Mouse (Mus musculus) ES-E14 (cell line): ENCODE data around the gene Macf1. TPM values are rescaled to one million over a fixed set of nuclear protein-coding genes. Genes with fewer than 3 reads are reported as not detected.

Experiments
- DNase-seq: peaks from one replicate; pipeline ENCODE4 v3.0.0-alpha.2; 2013; ENCODE audit warnings: low read depth, low spot score
- H3K27ac ChIP-seq: 2 replicates; pipeline ENCODE4 v1.5.1; 2012; ENCODE audit warnings: low read depth, mild to moderate bottlenecking, low read length, moderate library complexity, mixed read lengths; ENCODE audit not compliant: poor library complexity, insufficient read depth, severe bottlenecking
- H3K36me3 ChIP-seq: 2 replicates; pipeline ENCODE4 v1.6.1; 2012; ENCODE audit warnings: mild to moderate bottlenecking, low read length, moderate library complexity, mixed read lengths; ENCODE audit not compliant: control insufficient read depth, poor library complexity, insufficient read depth, severe bottlenecking
- H3K4me1 ChIP-seq, 2 experiments: fragments of 150-350 bp in 1 of 2; sonication (generic) in 1 of 2; 2 replicates each; pipeline ENCODE4 v1.6.1; 2012; ENCODE audit warnings: low read length in 2 of 2, mild to moderate bottlenecking in 1 of 2, mixed read lengths in 1 of 2; ENCODE audit not compliant: control insufficient read depth in 2 of 2, insufficient read depth in 2 of 2, poor library complexity in 1 of 2
- H3K4me3 ChIP-seq, 2 experiments: fragments of 150-350 bp in 1 of 2; sonication (generic) in 1 of 2; 2 replicates each; pipeline ENCODE4 v1.5.1; 2012; ENCODE audit warnings: low read length in 2 of 2, low read depth in 1 of 2, mild to moderate bottlenecking in 1 of 2, mixed read lengths in 1 of 2; ENCODE audit not compliant: insufficient read depth in 1 of 2, poor library complexity in 1 of 2, severe bottlenecking in 1 of 2
- H3K9ac ChIP-seq: 2 replicates; pipeline ENCODE4 v1.6.1; 2012; ENCODE audit warnings: low read depth, mild to moderate bottlenecking, low read length, mixed read lengths; ENCODE audit not compliant: poor library complexity, insufficient read depth, severe bottlenecking
- H3K9me3 ChIP-seq: fragments of 150-350 bp; sonication (generic); 2 replicates; pipeline ENCODE4 v1.6.1; 2012; ENCODE audit warnings: low read depth, mild to moderate bottlenecking, low read length; ENCODE audit not compliant: control insufficient read depth, insufficient read depth
- CHD2 ChIP-seq: IDR thresholded peaks from 2 replicates; pipeline ENCODE4 v1.6.1; 2014; ENCODE audit warnings: mild to moderate bottlenecking, low read depth, low read length, inconsistent platforms
- HCFC1 ChIP-seq: IDR thresholded peaks from 2 replicates; pipeline ENCODE4 v1.6.1; 2012; ENCODE audit warnings: low read length, inconsistent platforms, borderline replicate concordance; ENCODE audit not compliant: insufficient read depth
- MAFK ChIP-seq: IDR thresholded peaks from 2 replicates; pipeline ENCODE4 v1.6.1; 2014; ENCODE audit warnings: mild to moderate bottlenecking, low read depth, low read length, inconsistent platforms; ENCODE audit not compliant: insufficient read depth
- ZC3H11A ChIP-seq: IDR thresholded peaks from 2 replicates; pipeline ENCODE4 v1.6.1; 2012; ENCODE audit warnings: low read depth, mild to moderate bottlenecking, inconsistent platforms, low read length, borderline replicate concordance
- ZNF384 ChIP-seq: IDR thresholded peaks from 2 replicates; pipeline ENCODE4 v1.6.1; 2012; ENCODE audit warnings: low read depth, low read length, inconsistent platforms
- in situ Hi-C, 2 experiments: fragments of 600-800 bp; cut with MboI; formaldehyde crosslinking; loops; one replicate each; pipeline ENCODE4 v1.15.1; 2025; ENCODE audit warnings: low sequenced_read_pairs in 2 of 2, inconsistent platforms in 1 of 2; ENCODE audit not compliant: unreplicated experiment in 2 of 2
- total RNA-seq: library from RNA; depleted of rRNA; stranded (reverse); fragments of 300-350 nt; gene quantifications from 2 replicates; pipeline ENCODE4 v1.2.3, GENCODE M21; 2012

Gene Macf1
- total RNA-seq, 1 experiment = 277 TPM

- Histone ChIP-seq H3K4me3 (no peak overlapping the region), H3K4me1 (peaks cover 3 to 18% of the 10 kb centered on the region in 2 experiments; a peak in 3 of 4 replicates), H3K27ac (no peak overlapping the region), H3K9ac (no peak overlapping the region), H3K9me3 (no peaks in the 10 kb centered on the region), H3K36me3 (no peaks in the 10 kb centered on the region)
- in situ Hi-C loops = no loop called here
- DNase-seq = no peak
- TF ChIP-seq CHD2 (no peak), MAFK (no peak), ZC3H11A (no peak), HCFC1 (no peak), ZNF384 (no peak)
Measured at GRCm38 (mm10) chr4:123560896-123561295, 123.3 kb downstream of the Macf1 start.

DNA sequence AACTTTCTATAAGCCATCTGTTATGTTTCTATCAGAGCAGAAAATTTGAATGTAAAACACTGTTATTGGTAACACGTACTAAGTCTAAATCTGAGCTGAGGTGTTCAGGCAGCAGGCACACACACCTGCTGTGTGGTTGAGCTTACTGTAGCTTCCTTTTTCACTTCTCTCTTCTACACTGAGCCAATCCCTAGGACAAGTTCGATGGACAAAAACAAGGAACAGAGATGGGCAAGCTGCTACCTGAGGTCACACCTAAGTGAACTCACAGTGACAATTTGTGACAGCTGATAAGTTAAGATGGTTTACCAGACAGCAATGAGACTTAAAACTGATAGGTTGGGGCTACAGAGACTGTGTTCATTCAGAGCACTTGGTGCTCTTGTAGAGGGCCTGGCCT lies 125.7 kb downstream of the Macf1 start:
- Histone ChIP-seq H3K27ac (no peak overlapping the region), H3K9me3 (no peaks in the 10 kb centered on the region), H3K4me1 (peaks cover 0 to 5% of the 10 kb centered on the region in 2 experiments; a peak in 2 of 4 replicates), H3K36me3 (no peaks in the 10 kb centered on the region), H3K9ac (no peak overlapping the region), H3K4me3 (no peak overlapping the region)
- no peak for DNase-seq
- in situ Hi-C loops = no loop called here
- TF ChIP-seq HCFC1 (no peak), ZC3H11A (no peak)

DNA sequence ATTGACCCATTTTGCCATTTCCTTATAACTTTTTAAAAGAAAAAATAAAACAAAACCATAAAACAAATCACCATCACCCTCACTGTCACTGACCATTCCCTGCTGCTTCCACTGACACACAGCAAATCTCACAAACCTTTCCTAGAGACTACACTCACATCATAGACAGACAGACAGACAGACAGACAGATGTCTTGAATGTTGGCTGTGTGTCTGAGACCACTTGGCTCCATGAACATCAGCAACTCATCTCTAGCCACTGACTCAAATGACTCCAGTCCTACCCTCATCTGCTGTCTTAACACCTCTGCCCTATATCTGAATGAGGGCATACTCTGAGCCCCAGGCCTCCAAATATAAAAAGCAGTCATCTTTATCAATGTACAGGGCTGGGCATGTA lies 128.9 kb downstream of the Macf1 start:
- H3K27ac ChIP-seq = no peak overlapping the region
- no peak for TF ChIP-seq CHD2
- TF ChIP-seq HCFC1 = no peak
- TF ChIP-seq ZNF384 = no peak
- no peak for TF ChIP-seq ZC3H11A
- TF ChIP-seq MAFK = no peak
- peaks cover 3% of the 10 kb centered on the region for H3K36me3 ChIP-seq
- in situ Hi-C loops = no loop called here
- DNase-seq = no peak
- peaks cover 2 to 9% of the 10 kb centered on the region in 2 experiments; a peak in 2 of 4 replicates for H3K4me1 ChIP-seq
- H3K9ac ChIP-seq = no peak overlapping the region
- no peak overlapping the region for H3K4me3 ChIP-seq
- H3K9me3 ChIP-seq = no peaks in the 10 kb centered on the region

- H3K4me3 ChIP-seq = no peak overlapping the region
- no peaks in the 10 kb centered on the region for H3K9me3 ChIP-seq
- H3K36me3 ChIP-seq = peaks cover 5% of the 10 kb centered on the region
- H3K9ac ChIP-seq = no peak overlapping the region
- no peak for TF ChIP-seq HCFC1
- TF ChIP-seq ZC3H11A = no peak
- no peak for TF ChIP-seq CHD2
- no peak for TF ChIP-seq ZNF384
- TF ChIP-seq MAFK = no peak
- no peak for DNase-seq
- no peak overlapping the region for H3K27ac ChIP-seq
- in situ Hi-C loops = no loop called here
- peaks cover 2 to 9% of the 10 kb centered on the region in 2 experiments; a peak in 2 of 4 replicates for H3K4me1 ChIP-seq
Measured at GRCm38 (mm10) chr4:123552689-123553088, 131.5 kb downstream of the Macf1 start.

DNA sequence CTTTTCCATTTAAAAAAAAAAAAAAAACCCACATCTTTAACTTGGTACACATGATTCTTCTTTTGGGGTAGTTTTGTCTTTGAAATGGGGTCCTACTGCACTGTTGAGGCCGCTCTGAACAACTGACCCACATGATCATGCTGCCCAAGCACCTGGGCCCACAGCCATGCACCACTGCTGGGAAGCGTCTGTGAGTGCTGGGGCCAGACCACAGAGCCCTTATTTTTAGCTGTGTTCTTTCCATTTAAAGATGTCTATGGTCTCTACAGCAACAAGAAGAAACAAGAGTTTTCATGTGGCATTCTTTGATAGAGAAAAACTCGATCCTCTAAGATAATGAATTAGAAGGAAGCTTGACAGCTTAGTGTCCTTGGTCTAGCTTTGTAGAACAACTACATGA lies 135.8 kb downstream of the Macf1 start:
- TF ChIP-seq MAFK = no peak
- no peak for TF ChIP-seq ZC3H11A
- no peak for TF ChIP-seq HCFC1
- no peak for TF ChIP-seq ZNF384
- no peak for TF ChIP-seq CHD2
- in situ Hi-C loops = no loop called here
- Histone ChIP-seq H3K4me3 (no peak overlapping the region), H3K9me3 (no peaks in the 10 kb centered on the region), H3K9ac (no peak overlapping the region), H3K36me3 (peaks cover 5% of the 10 kb centered on the region), H3K4me1 (peaks cover 4 to 6% of the 10 kb centered on the region in 2 experiments; a peak in 2 of 4 replicates), H3K27ac (no peak overlapping the region)
- DNase-seq = no peak
